Mouse (Mus musculus): ENCODE data around the gene Dusp9.

Dusp9 gene

GRCm38 (mm10) chrX:73639255-73639675, at the start of gene Dusp9:
Dusp9 (plus strand) TSS chrX:73639419.
- no peak for DNase-seq (ENCODE audit: low read depth in 1 of 2, low spot score in 2 of 2)

- DNase-seq (ENCODE audit: low read depth in 1 of 2, low spot score in 2 of 2): no peak
Measured at GRCm38 (mm10) chrX:73593212-73593611, 46.0 kb upstream of the Dusp9 start.

GRCm38 (mm10) chrX:73594451-73595121, 44.6 kb upstream of the Dusp9 start:
- no peak for DNase-seq (ENCODE audit: low read depth in 1 of 2, low spot score in 2 of 2)

- DNase-seq (ENCODE audit: low read depth in 1 of 2, low spot score in 2 of 2): no peak
Measured at GRCm38 (mm10) chrX:73595297-73595938, 43.8 kb upstream of the Dusp9 start.

- DNase-seq (ENCODE audit: low read depth in 1 of 2, low spot score in 2 of 2): no peak
Measured at GRCm38 (mm10) chrX:73601456-73601855, 37.8 kb upstream of the Dusp9 start.

GRCm38 (mm10) chrX:73613665-73614064, 25.6 kb upstream of the Dusp9 start:
- no peak for DNase-seq (ENCODE audit: low read depth in 1 of 2, low spot score in 2 of 2)

- DNase-seq (ENCODE audit: low read depth in 1 of 2, low spot score in 2 of 2): no peak
Measured at GRCm38 (mm10) chrX:73615876-73616275, 23.3 kb upstream of the Dusp9 start.

GRCm38 (mm10) chrX:73619401-73619800, 19.8 kb upstream of the Dusp9 start:
- no peak for DNase-seq (ENCODE audit: low read depth in 1 of 2, low spot score in 2 of 2)

- DNase-seq (ENCODE audit: low read depth in 1 of 2, low spot score in 2 of 2): no peak
Measured at GRCm38 (mm10) chrX:73619890-73620289, 19.3 kb upstream of the Dusp9 start.

- no peak for DNase-seq (ENCODE audit: low read depth in 1 of 2, low spot score in 2 of 2)
Measured at GRCm38 (mm10) chrX:73626981-73627380, 12.2 kb upstream of the Dusp9 start.

GRCm38 (mm10) chrX:73635425-73635824, 3.8 kb upstream of the Dusp9 start:
- DNase-seq (ENCODE audit: low read depth in 1 of 2, low spot score in 2 of 2): no peak

- DNase-seq (ENCODE audit: low read depth in 1 of 2, low spot score in 2 of 2): no peak
Measured at GRCm38 (mm10) chrX:73637415-73637814, 1.8 kb upstream of the Dusp9 start.

GRCm38 (mm10) chrX:73639901-73640469, 766 bp downstream of the Dusp9 start:
- no peak for DNase-seq (ENCODE audit: low read depth in 1 of 2, low spot score in 2 of 2)

GRCm38 (mm10) chrX:73645121-73645520, 5.9 kb downstream of the Dusp9 start:
- DNase-seq (ENCODE audit: low read depth in 1 of 2, low spot score in 2 of 2): no peak

GRCm38 (mm10) chrX:73650869-73651268, 11.7 kb downstream of the Dusp9 start:
- no peak for DNase-seq (ENCODE audit: low read depth in 1 of 2, low spot score in 2 of 2)

GRCm38 (mm10) chrX:73653392-73653791, 14.2 kb downstream of the Dusp9 start:
- no peak for DNase-seq (ENCODE audit: low read depth in 1 of 2, low spot score in 2 of 2)

GRCm38 (mm10) chrX:73654177-73654576, 15.0 kb downstream of the Dusp9 start:
- peak in 1 of 2 experiments; percentile 21 for DNase-seq (ENCODE audit: low read depth in 1 of 2, low spot score in 2 of 2)

- no peak for DNase-seq (ENCODE audit: low read depth in 1 of 2, low spot score in 2 of 2)
Measured at GRCm38 (mm10) chrX:73655529-73655928, 16.3 kb downstream of the Dusp9 start.

- DNase-seq (ENCODE audit: low read depth in 1 of 2, low spot score in 2 of 2): no peak
Measured at GRCm38 (mm10) chrX:73658391-73658790, 19.2 kb downstream of the Dusp9 start.

- DNase-seq (ENCODE audit: low read depth in 1 of 2, low spot score in 2 of 2): no peak
Measured at GRCm38 (mm10) chrX:73658936-73659574, 19.8 kb downstream of the Dusp9 start.

- no peak for DNase-seq (ENCODE audit: low read depth in 1 of 2, low spot score in 2 of 2)
Measured at GRCm38 (mm10) chrX:73659575-73660283, 20.5 kb downstream of the Dusp9 start, which contains the start of gene Pnck. Pnck (minus strand) TSS chrX:73660117.
